Mouse (Mus musculus) forebrain, embryonic 12.5 days (tissue): ENCODE measurements around the gene Cemip2. TPM values are rescaled to one million over a fixed set of nuclear protein-coding genes. Genes with fewer than 3 reads are reported as not detected.

Experiments used
- ATAC-seq: fragments of 200-750 bp; cut with Nextera tagmentation; 2 replicates; pipeline ENCODE4 v1.8.0; 2017; ENCODE audit warnings: moderate TSS enrichment; ENCODE audit not compliant: low FRiP score
- H3K27ac ChIP-seq: fragments of 300-500 bp; sonication (generic); 2 replicates; pipeline ENCODE4 v1.5.1; 2016; ENCODE audit warnings: mild to moderate bottlenecking
- H3K27me3 ChIP-seq: fragments of 300-500 bp; sonication (generic); 2 replicates; pipeline ENCODE4 v1.6.1; 2016; ENCODE audit warnings: mild to moderate bottlenecking
- H3K36me3 ChIP-seq: fragments of 300-500 bp; sonication (generic); replicated peaks from 2 replicates; pipeline ENCODE4 v1.6.1; 2016; ENCODE audit warnings: mild to moderate bottlenecking
- H3K4me1 ChIP-seq: fragments of 300-500 bp; sonication (generic); 2 replicates; pipeline ENCODE4 v1.6.1; 2016
- H3K4me2 ChIP-seq: fragments of 300-500 bp; sonication (generic); 2 replicates; pipeline ENCODE4 v1.6.1; 2016; ENCODE audit warnings: mild to moderate bottlenecking, moderate library complexity
- H3K4me3 ChIP-seq: fragments of 300-500 bp; sonication (generic); replicated peaks from 2 replicates; pipeline ENCODE4 v1.5.1; 2016; ENCODE audit warnings: mild to moderate bottlenecking
- H3K9ac ChIP-seq: fragments of 300-500 bp; sonication (generic); 2 replicates; pipeline ENCODE4 v1.6.1; 2016; ENCODE audit warnings: mild to moderate bottlenecking
- H3K9me3 ChIP-seq: fragments of 300-500 bp; sonication (generic); 2 replicates; pipeline ENCODE4 v1.6.1; 2016
- WGBS: fragments of 180-500 bp; shearing (Covaris S2); methylation state at CpG from one replicate; pipeline ENCODE4 v1.1.7; 2016; 5-methylcytosine and 5-hydroxymethylcytosine counted together
- polyA plus RNA-seq: library from polyadenylated mRNA; unstranded; fragments of >200 nt; fragmentation: Nextera tagmentation; extraction: Ambion mirVana; gene quantifications from 2 replicates; pipeline ENCODE4 v1.2.1, GENCODE M21; 2016

Cemip2 gene
- polyA plus RNA-seq, 1 experiment from 2014 or later: 88.7 TPM

- peaks cover 55% of the 10 kb centered on the region for H3K36me3 ChIP-seq
- peaks cover 36% of the 10 kb centered on the region for H3K4me1 ChIP-seq
- no peak overlapping the region for H3K9ac ChIP-seq
- ATAC-seq: no peak
- no peaks in the 10 kb centered on the region for H3K27me3 ChIP-seq
- H3K27ac ChIP-seq: no peak overlapping the region
- H3K9me3 ChIP-seq: no peaks in the 10 kb centered on the region
- 93% methylated on average over 3 of the region's 3 CpGs for WGBS
- H3K4me2 ChIP-seq: no peak overlapping the region
- no peak overlapping the region for H3K4me3 ChIP-seq
Measured at GRCm38 (mm10) chr19:21794569-21794968, 16.4 kb downstream of the Cemip2 start.

- Histone ChIP-seq H3K9me3 (no peaks in the 10 kb centered on the region), H3K36me3 (peaks cover 71% of the 10 kb centered on the region), H3K27ac (no peak overlapping the region), H3K9ac (no peak overlapping the region), H3K27me3 (no peaks in the 10 kb centered on the region), H3K4me3 (no peak overlapping the region), H3K4me2 (no peak overlapping the region), H3K4me1 (peaks cover 34% of the 10 kb centered on the region)
- ATAC-seq: no peak
- WGBS: 92% methylated on average over 5 of the region's 5 CpGs
Measured at GRCm38 (mm10) chr19:21796333-21796732, 18.2 kb downstream of the Cemip2 start.

- WGBS: 52% methylated on average over 3 of the region's 3 CpGs
- no peak overlapping the region for H3K4me3 ChIP-seq
- H3K36me3 ChIP-seq: peaks cover 83% of the 10 kb centered on the region
Measured at GRCm38 (mm10) chr19:21798700-21799099, 20.6 kb downstream of the Cemip2 start.

GRCm38 (mm10) chr19:21799410-21800373 lies 21.6 kb downstream of the Cemip2 start:
- no peak overlapping the region for H3K4me2 ChIP-seq
- 66% methylated on average over 13 of the region's 13 CpGs for WGBS
- H3K4me1 ChIP-seq: peaks cover 24% of the 10 kb centered on the region
- no peaks in the 10 kb centered on the region for H3K9me3 ChIP-seq
- peaks cover 84% of the 10 kb centered on the region for H3K36me3 ChIP-seq
- H3K9ac ChIP-seq: no peak overlapping the region
- no peak for ATAC-seq
- no peak overlapping the region for H3K4me3 ChIP-seq
- H3K27me3 ChIP-seq: no peaks in the 10 kb centered on the region
- H3K27ac ChIP-seq: peak overlapping the region; percentile 68

More at GRCm38 (mm10) chr19:21798700-21799099, 20.6 kb downstream of the Cemip2 start:
- Histone ChIP-seq H3K9me3 (no peaks in the 10 kb centered on the region), H3K27ac (no peak overlapping the region), H3K27me3 (no peaks in the 10 kb centered on the region), H3K9ac (no peak overlapping the region), H3K4me2 (no peak overlapping the region), H3K4me1 (peaks cover 24% of the 10 kb centered on the region)
- no peak for ATAC-seq

GRCm38 (mm10) chr19:21804488-21804887 lies 26.3 kb downstream of the Cemip2 start:
- H3K9me3 ChIP-seq: no peaks in the 10 kb centered on the region
- no peak for ATAC-seq
- no peak overlapping the region for H3K4me2 ChIP-seq
- no peak overlapping the region for H3K9ac ChIP-seq
- no peak overlapping the region for H3K4me3 ChIP-seq
- no peaks in the 10 kb centered on the region for H3K27me3 ChIP-seq
- peaks cover 11% of the 10 kb centered on the region for H3K4me1 ChIP-seq
- WGBS: 94% methylated on average over 8 of the region's 8 CpGs
- H3K36me3 ChIP-seq: peaks cover 92% of the 10 kb centered on the region
- no peak overlapping the region for H3K27ac ChIP-seq

GRCm38 (mm10) chr19:21805305-21805704 lies 27.2 kb downstream of the Cemip2 start:
- Histone ChIP-seq H3K27me3 (no peaks in the 10 kb centered on the region), H3K9me3 (no peaks in the 10 kb centered on the region), H3K4me1 (peaks cover 5% of the 10 kb centered on the region; the same call in 1 of the 2 replicates), H3K4me2 (no peak overlapping the region), H3K9ac (no peak overlapping the region), H3K4me3 (no peak overlapping the region), H3K27ac (no peak overlapping the region), H3K36me3 (peaks cover 93% of the 10 kb centered on the region)
- no peak for ATAC-seq
- 88% methylated on average over 3 of the region's 3 CpGs for whole genome bisulfite sequencing

- ATAC-seq: no peak
- Histone ChIP-seq H3K4me2 (no peak overlapping the region), H3K9ac (no peak overlapping the region), H3K4me1 (no peaks in the 10 kb centered on the region), H3K4me3 (no peak overlapping the region), H3K9me3 (no peaks in the 10 kb centered on the region), H3K27me3 (no peaks in the 10 kb centered on the region), H3K27ac (no peak overlapping the region), H3K36me3 (peaks cover 96% of the 10 kb centered on the region)
- 95% methylated on average over 5 of the region's 5 CpGs for WGBS
Measured at GRCm38 (mm10) chr19:21810135-21810534, 32.0 kb downstream of the Cemip2 start.

GRCm38 (mm10) chr19:21813560-21813959 lies 35.4 kb downstream of the Cemip2 start:
- H3K4me1 ChIP-seq: no peaks in the 10 kb centered on the region
- H3K9ac ChIP-seq: no peak overlapping the region
- H3K9me3 ChIP-seq: no peaks in the 10 kb centered on the region
- H3K4me2 ChIP-seq: no peak overlapping the region
- no peak for ATAC-seq
- H3K4me3 ChIP-seq: no peak overlapping the region
- WGBS: 95% methylated on average over 13 of the region's 13 CpGs
- H3K36me3 ChIP-seq: peaks cover 94% of the 10 kb centered on the region
- no peak overlapping the region for H3K27ac ChIP-seq
- no peaks in the 10 kb centered on the region for H3K27me3 ChIP-seq

- H3K9ac ChIP-seq: no peak overlapping the region
- H3K27ac ChIP-seq: no peak overlapping the region
- H3K4me1 ChIP-seq: no peaks in the 10 kb centered on the region
- no peak for ATAC-seq
- no peaks in the 10 kb centered on the region for H3K9me3 ChIP-seq
- H3K27me3 ChIP-seq: no peaks in the 10 kb centered on the region
- H3K4me3 ChIP-seq: no peak overlapping the region
- H3K36me3 ChIP-seq: peaks cover 94% of the 10 kb centered on the region
- no peak overlapping the region for H3K4me2 ChIP-seq
- WGBS: 86% methylated on average over 8 of the region's 8 CpGs
Measured at GRCm38 (mm10) chr19:21814433-21815020, 36.4 kb downstream of the Cemip2 start.

- Histone ChIP-seq H3K4me2 (no peak overlapping the region), H3K4me1 (no peaks in the 10 kb centered on the region), H3K27me3 (no peaks in the 10 kb centered on the region), H3K9ac (no peak overlapping the region), H3K9me3 (no peaks in the 10 kb centered on the region), H3K27ac (no peak overlapping the region), H3K36me3 (peaks cover 91% of the 10 kb centered on the region), H3K4me3 (no peak overlapping the region)
- ATAC-seq: no peak
- 96% methylated on average over 4 of the region's 4 CpGs for WGBS
Measured at GRCm38 (mm10) chr19:21816260-21816659, 38.1 kb downstream of the Cemip2 start.

GRCm38 (mm10) chr19:21818021-21818725 lies 40.0 kb downstream of the Cemip2 start:
- Histone ChIP-seq H3K9me3 (no peaks in the 10 kb centered on the region), H3K27ac (no peak overlapping the region), H3K36me3 (peaks cover 86% of the 10 kb centered on the region), H3K4me2 (no peak overlapping the region), H3K4me1 (no peaks in the 10 kb centered on the region), H3K9ac (no peak overlapping the region), H3K4me3 (no peak overlapping the region), H3K27me3 (no peaks in the 10 kb centered on the region)
- 86% methylated on average over 14 of the region's 14 CpGs for WGBS
- ATAC-seq: no peak

- Histone ChIP-seq H3K9me3 (no peaks in the 10 kb centered on the region), H3K4me2 (no peak overlapping the region), H3K36me3 (peaks cover 84% of the 10 kb centered on the region), H3K27me3 (no peaks in the 10 kb centered on the region), H3K4me3 (no peak overlapping the region), H3K9ac (no peak overlapping the region), H3K27ac (no peak overlapping the region), H3K4me1 (no peaks in the 10 kb centered on the region)
- 86% methylated on average over 5 of the region's 5 CpGs for WGBS
- no peak for ATAC-seq
Measured at GRCm38 (mm10) chr19:21819585-21819984, 41.4 kb downstream of the Cemip2 start.
